Mouse (Mus musculus): ENCODE measurements around the gene Armc8.

DNA sequence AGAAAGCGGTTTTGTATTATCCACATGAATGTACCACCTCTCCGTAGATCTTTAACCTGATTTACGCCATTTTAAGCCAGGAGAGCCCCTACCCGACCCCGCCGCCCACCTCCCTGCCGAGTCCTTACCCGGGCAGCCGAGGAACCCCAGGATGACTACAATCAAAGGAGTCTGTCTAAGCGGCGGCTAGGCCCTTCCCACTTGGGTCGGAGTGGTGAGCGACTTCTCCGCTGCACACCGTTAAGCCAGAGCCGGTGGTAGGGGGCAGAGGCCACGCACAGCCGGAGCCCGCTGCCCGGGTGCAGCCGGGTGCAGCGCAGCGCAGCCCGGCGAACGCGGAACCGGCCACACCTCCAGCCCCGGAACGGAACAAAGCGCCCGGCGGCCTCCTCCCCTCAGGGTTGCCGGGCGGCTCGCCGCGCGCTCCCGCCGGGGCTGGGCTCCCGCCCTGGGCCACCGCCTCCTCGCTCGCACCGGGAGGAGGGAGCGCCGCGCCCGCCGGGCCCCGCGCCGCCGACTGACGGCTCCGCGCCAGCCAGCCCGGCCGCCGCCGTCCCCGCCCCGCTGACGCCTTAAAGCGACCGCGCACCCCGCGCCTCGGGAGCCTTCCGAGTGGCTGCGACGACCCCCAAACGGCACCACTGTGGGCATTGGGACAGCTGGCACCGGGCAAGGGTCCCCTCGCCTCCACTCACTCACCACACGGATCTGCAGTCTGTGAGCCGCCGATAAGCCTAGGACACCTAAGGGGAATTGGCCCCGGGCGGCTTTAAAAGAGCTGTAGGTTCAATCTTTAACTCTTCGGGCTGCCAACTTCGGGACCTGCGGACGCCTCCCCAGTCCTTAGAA is 132.3 kb downstream of the Armc8 start:
- TF ChIP-seq CTCF (IDR thresholded peaks at IDR 0.05; ENCODE audit: control insufficient read depth, insufficient read depth, low read length) (no peak), POLR2A (IDR thresholded peaks at IDR 0.05; ENCODE audit: borderline replicate concordance, control insufficient read depth, low read depth, low read length) (no peak)

Data from bone marrow, adult 2 months (tissue).